Mouse (Mus musculus) G1E (cell line): ENCODE data around the gene Olfr978. TPM values are rescaled to one million over a fixed set of nuclear protein-coding genes. Genes with fewer than 3 reads are reported as not detected.
"Not testable (repeated sequence)": the region's sequence is repeated elsewhere in the genome, so short reads cannot be mapped to it uniquely, and the experiment has no call there.

Source experiments
- ATAC-seq: 2 replicates; pipeline ENCODE4 v1.8.0; 2016; ENCODE audit warnings: mild to moderate bottlenecking; ENCODE audit not compliant: insufficient number of reproducible peaks, poor library complexity, low FRiP score, severe bottlenecking; ENCODE audit errors: extremely low read depth
- DNase-seq: peaks from one replicate; pipeline ENCODE4 v3.0.0; 2012; ENCODE audit warnings: low spot score
- H3K27me3 ChIP-seq: 2 replicates; pipeline ENCODE4 v1.6.1; 2012; ENCODE audit warnings: mild to moderate bottlenecking, low read length, inconsistent platforms; ENCODE audit not compliant: insufficient read depth
- H3K36me3 ChIP-seq: replicated peaks from 2 replicates; pipeline ENCODE3; 2012; ENCODE audit warnings: mild to moderate bottlenecking, inconsistent platforms
- H3K4me1 ChIP-seq: 2 replicates; pipeline ENCODE4 v1.6.1; 2012; ENCODE audit warnings: low read depth, low read length, inconsistent platforms, mixed read lengths; ENCODE audit not compliant: insufficient read depth
- H3K4me3 ChIP-seq: 2 replicates; pipeline ENCODE4 v1.5.1; 2012; ENCODE audit warnings: low read depth, mild to moderate bottlenecking, inconsistent platforms, low read length, moderate library complexity, mixed read lengths
- H3K9me3 ChIP-seq: replicated peaks from 2 replicates; pipeline ENCODE4 v1.6.1; 2012; ENCODE audit warnings: inconsistent platforms
- CTCF ChIP-seq: IDR thresholded peaks from 2 replicates; pipeline ENCODE4 v1.5.1; 2012; ENCODE audit warnings: low read depth, low read length, inconsistent platforms, mixed read lengths
- GATA1 ChIP-seq: IDR thresholded peaks from 2 replicates; pipeline ENCODE4 v1.6.1; 2012; ENCODE audit warnings: borderline replicate concordance, low read length, inconsistent platforms, mixed read lengths
- GATA2 ChIP-seq: IDR thresholded peaks from 2 replicates; pipeline ENCODE4 v1.6.1; 2012; ENCODE audit warnings: low read depth, low read length, inconsistent platforms, borderline replicate concordance
- POLR2AphosphoS5 ChIP-seq: IDR thresholded peaks from 2 replicates; pipeline ENCODE4 v1.6.1; 2012; ENCODE audit warnings: low read depth, low read length, inconsistent platforms; ENCODE audit not compliant: insufficient replicate concordance
- TAL1 ChIP-seq: conservative IDR thresholded peaks from 2 replicates; pipeline ENCODE4 v1.6.1; 2012; ENCODE audit warnings: low read depth, low read length, inconsistent platforms, mixed read lengths
- polyA plus RNA-seq: library from polyadenylated mRNA; stranded (reverse); fragments of >175 nt; gene quantifications from 2 replicates; pipeline ENCODE4 v1.2.3, GENCODE M21; 2012
- total RNA-seq, 2 experiments: library from RNA; stranded (forward) in 1 of 2; stranded (reverse) in 1 of 2; fragments of 200-1000 nt in 1 of 2; fragments of >200 nt in 1 of 2; fragmentation: Nextera tagmentation in 1 of 2; gene quantifications; 2 replicates each; pipeline ENCODE4 v1.2.3; 2014 to 2017

Olfr978 gene
- total RNA-seq (2014; fragmentation: Nextera tagmentation) = not detected in 2 replicates
- 0.05 and 0.23 TPM in 2 replicates for total RNA-seq (2017)
- not detected in 2 replicates for polyA plus RNA-seq

DNA sequence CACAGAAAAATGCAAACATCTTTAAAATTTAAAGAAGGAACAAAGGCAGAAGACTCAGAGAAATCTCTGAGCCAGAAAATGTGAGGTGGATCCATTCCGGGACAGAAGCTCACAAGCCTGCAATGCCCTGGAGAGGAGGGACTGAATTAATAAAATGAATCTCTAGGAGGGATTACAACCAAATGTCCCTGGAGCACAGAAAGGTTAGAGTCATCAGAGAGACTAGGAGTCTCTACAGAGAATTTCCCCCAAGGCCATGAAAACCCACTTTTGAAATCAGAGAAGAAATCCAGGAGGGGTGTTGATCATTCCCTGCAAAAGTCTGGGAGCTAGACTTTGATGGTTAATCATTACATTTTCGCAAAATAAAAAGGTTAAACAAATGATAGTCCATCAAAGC lies at the start of gene Olfr978:
Gene Olfr978, plus strand, starts transcription at position 301 of the 400 bp plus-strand sequence.
- TF ChIP-seq POLR2AphosphoS5 (no peak), CTCF (no peak), TAL1 (no peak), GATA2 (no peak), GATA1 (no peak)
- Histone ChIP-seq H3K4me3 (no peak within 1 kb of the TSS), H3K4me1 (no peaks in the 10 kb centered on the region), H3K27me3 (no peaks in the 10 kb centered on the region), H3K36me3 (no peaks in the 10 kb centered on the region), H3K9me3 (no peaks in the 10 kb centered on the region)
- DNase-seq (no peak), ATAC-seq (no peak)

DNA sequence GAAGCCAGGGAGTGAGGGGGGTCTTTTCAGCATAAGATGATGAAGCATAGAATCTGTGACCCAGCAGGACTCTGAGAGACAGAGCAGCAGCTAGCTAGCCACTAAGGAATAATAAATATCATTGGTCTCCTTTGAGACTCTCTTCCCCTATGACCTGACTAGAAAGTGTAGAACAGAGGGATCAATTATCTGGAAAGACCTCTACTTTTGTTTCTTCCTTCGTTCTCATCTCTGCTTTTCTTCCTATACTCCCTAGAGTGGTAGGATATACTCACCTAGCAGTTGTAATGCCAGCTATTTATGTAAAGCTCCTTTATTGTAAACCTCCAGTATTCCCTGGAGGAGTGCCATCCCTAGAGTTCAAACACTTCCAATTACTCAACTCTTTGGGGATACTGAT lies 40.0 kb upstream of the Olfr978 start, which contains the start of gene Olfr975:
Gene Olfr975, minus strand, starts transcription at position 101 of the 400 bp plus-strand sequence.
- no peak for DNase-seq
- no peak within 1 kb of the TSS for H3K4me3 ChIP-seq
- no peaks in the 10 kb centered on the region for H3K36me3 ChIP-seq
- no peaks in the 10 kb centered on the region for H3K27me3 ChIP-seq
- peaks cover 6% of the 10 kb centered on the region; the same call in 1 of the 2 replicates for H3K9me3 ChIP-seq
- ATAC-seq = no peak
- H3K4me1 ChIP-seq = no peaks in the 10 kb centered on the region
- TF ChIP-seq CTCF = no peak
- no peak for TF ChIP-seq GATA1
- no peak for TF ChIP-seq TAL1
- TF ChIP-seq GATA2 = no peak
- no peak for TF ChIP-seq POLR2AphosphoS5

DNA sequence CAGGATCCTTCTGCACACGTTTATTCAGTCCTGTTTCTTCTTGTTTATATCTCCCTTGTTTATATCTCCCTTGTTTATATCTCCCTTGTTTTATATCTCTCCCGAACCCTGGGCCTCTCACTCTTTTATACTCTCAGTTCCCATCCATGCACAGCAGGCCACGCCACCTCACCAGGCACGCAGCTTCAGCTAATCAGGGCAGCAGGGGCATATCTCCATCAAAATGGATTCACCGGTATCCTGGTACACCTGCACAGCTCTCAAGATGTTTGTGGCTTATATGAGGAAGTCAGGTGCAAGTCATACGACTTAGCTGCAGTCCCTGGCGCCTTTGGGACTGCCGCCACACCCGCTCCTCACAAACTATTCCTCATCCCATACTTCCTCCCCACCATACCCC lies 30.9 kb upstream of the Olfr978 start, which contains the start of gene Olfr976:
Gene Olfr976, minus strand, starts transcription at position 101 of the 400 bp plus-strand sequence.
- H3K4me3 ChIP-seq, H3K36me3 ChIP-seq, H3K27me3 ChIP-seq, H3K4me1 ChIP-seq, DNase-seq, ATAC-seq, H3K9me3 ChIP-seq: not testable (repeated sequence)

DNA sequence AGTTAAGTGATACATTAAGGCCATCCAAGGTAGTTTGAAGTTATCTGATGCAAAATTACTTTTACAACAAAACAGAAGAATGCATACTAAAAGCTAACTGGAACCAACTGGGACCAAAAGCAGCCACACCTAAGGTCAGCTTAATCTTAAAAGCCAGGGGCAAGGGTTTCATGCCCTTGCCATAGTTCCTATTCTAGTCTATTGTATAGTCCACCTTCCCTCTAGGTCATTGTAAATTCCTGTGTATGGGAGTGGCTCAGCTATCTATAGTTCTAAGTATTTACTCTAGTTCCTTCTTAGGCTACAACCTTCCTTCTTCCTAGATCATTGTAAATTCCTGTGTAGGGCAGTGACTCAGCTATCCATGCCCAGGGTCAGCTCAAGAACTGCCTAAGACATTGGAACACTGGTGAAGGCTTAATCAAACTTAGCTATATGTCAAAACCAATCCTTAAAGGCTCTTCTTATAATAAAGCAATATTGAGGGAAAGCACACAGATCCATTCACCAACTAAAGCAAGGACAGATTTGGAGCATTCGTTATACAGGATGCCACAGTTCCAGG lies 15.2 kb upstream of the Olfr978 start:
- not testable (repeated sequence) for H3K4me3 ChIP-seq, DNase-seq, H3K36me3 ChIP-seq, H3K4me1 ChIP-seq, ATAC-seq, H3K9me3 ChIP-seq, H3K27me3 ChIP-seq

DNA sequence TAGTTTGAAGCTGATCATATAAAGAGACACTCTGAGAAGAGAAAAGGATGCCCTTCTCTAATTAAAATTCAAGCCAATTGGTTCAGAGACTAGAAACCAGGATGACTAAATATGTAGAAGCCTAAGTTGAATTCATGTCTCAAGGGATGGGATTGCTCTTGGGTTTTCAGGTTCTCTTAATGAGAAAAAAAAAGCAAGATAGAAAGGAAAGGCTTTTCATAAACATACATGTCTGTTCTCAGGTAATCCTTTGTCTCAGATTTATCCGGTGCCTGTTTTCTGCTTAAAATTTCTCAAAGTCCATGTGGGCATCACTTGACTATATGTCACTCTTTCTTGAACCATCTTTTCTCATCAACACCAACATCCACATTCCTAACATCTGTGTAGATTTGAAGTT lies 11.5 kb downstream of the Olfr978 start, which contains the start of gene Olfr979:
Gene Olfr979, minus strand, starts transcription at position 101 of the 400 bp plus-strand sequence.
- H3K36me3 ChIP-seq = no peaks in the 10 kb centered on the region
- DNase-seq (no peak), ATAC-seq (no peak)
- TF ChIP-seq GATA2 = no peak
- no peak for TF ChIP-seq POLR2AphosphoS5
- no peak for TF ChIP-seq TAL1
- TF ChIP-seq CTCF = no peak
- TF ChIP-seq GATA1 = no peak
- H3K4me1 ChIP-seq = no peaks in the 10 kb centered on the region
- no peaks in the 10 kb centered on the region for H3K9me3 ChIP-seq
- no peak within 1 kb of the TSS for H3K4me3 ChIP-seq
- no peaks in the 10 kb centered on the region for H3K27me3 ChIP-seq

DNA sequence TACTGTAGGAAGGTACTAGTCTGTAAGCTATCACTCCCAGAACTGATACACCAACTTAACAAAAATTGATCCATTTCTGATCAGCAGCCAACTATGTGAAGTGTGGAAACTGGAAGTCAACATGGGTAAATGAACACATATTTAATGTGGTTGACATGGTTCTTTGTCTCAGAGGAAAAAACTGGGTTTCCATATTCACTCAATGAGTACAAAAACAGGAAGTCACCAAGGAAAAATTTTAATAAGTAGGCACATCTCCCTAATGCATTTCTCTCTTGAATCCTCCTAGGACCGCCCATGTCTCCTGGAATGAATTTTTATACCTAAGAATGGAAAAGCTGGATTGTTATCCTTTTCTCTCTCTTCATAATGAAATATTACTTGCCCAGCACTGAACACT lies 17.6 kb downstream of the Olfr978 start, which contains the start of gene Olfr980:
Gene Olfr980, minus strand, starts transcription at position 101 of the 400 bp plus-strand sequence.
- no peak for TF ChIP-seq CTCF
- no peak for TF ChIP-seq GATA2
- TF ChIP-seq GATA1 = no peak
- no peak for ATAC-seq

DNA sequence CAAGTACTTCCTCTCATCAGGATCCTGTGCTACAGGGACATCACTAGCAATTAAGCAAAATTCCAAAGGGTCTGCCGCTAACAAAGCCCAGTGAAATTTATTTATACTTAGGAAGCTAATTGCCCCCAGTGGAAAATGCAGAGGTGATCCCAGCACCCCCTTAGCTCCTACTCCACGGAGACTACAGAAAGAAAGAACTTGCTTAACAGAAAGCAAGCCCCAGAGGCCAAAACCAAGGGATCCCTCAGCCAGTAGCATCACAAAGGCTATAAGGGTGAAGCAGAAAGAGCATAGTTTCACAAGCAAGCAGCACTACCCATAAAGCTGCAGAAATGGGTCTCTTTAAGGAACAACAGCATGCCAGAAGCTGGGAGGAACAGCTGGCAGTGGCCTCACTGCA lies 29.3 kb downstream of the Olfr978 start, which contains the start of gene Olfr981:
Gene Olfr981, plus strand, starts transcription at position 301 of the 400 bp plus-strand sequence.
- no peak within 1 kb of the TSS for H3K4me3 ChIP-seq
- peaks cover 4% of the 10 kb centered on the region; the same call in 1 of the 2 replicates for H3K9me3 ChIP-seq
- no peaks in the 10 kb centered on the region for H3K4me1 ChIP-seq
- H3K27me3 ChIP-seq = no peaks in the 10 kb centered on the region
- DNase-seq (no peak), ATAC-seq (no peak)
- no peak for TF ChIP-seq TAL1
- TF ChIP-seq GATA1 = no peak
- no peak for TF ChIP-seq GATA2
- no peak for TF ChIP-seq POLR2AphosphoS5
- TF ChIP-seq CTCF = no peak
- no peaks in the 10 kb centered on the region for H3K36me3 ChIP-seq

More for the DNA sequence above, 17.6 kb downstream of the Olfr978 start, which contains the start of gene Olfr980:
- no peaks in the 10 kb centered on the region; the same call in 1 of the 2 replicates for H3K9me3 ChIP-seq
- no peaks in the 10 kb centered on the region for H3K36me3 ChIP-seq
- no peak within 1 kb of the TSS for H3K4me3 ChIP-seq
- no peaks in the 10 kb centered on the region for H3K4me1 ChIP-seq
- DNase-seq = no peak
- H3K27me3 ChIP-seq = no peaks in the 10 kb centered on the region
